Mouse (Mus musculus) small intestine, adult 2 months (tissue): ENCODE measurements at regions not wholly inside any gene's neighbourhood (a gene's known extent, or its start where the extent isn't known, plus 50 kb on each side); places are given as distances from the start of the nearest gene placed in this dataset.

Experiments used
- CTCF ChIP-seq: fragments of 200-500 bp; IDR thresholded peaks from 2 replicates; pipeline ENCODE4 v1.5.1; 2012; ENCODE audit warnings: low read depth, mild to moderate bottlenecking, control low read depth, inconsistent platforms, low read length, moderate library complexity, mixed read lengths; ENCODE audit not compliant: insufficient replicate concordance, insufficient read length; ENCODE audit errors: extremely low read depth
- POLR2A ChIP-seq: fragments of 200-500 bp; IDR thresholded peaks from 2 replicates; pipeline ENCODE4 v1.6.1; 2012; ENCODE audit warnings: low read depth, mild to moderate bottlenecking, control low read depth, inconsistent platforms, low read length, moderate library complexity

DNA sequence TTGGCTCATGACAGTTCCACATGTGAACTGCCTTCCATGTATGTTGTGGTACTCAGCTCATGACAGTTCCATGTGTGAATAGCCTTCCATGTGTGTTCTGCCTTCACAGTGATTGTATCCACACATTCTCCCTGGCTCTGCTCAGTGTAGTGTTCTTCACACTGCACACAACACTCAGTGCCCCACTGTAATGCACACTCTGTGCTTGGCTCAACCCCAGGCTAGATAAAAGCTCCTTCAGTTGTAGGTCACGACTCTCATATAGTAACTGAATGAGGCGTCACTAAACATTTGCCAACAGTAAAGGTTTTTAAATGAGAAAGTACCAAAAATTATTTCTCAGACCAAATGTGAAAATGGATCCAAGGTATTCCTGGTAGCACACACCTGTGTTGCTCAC lies 79.6 kb downstream of the Tex29 start:
- TF ChIP-seq POLR2A (no peak), CTCF (no peak)
